ENCODE assay signal across 8 mouse cellular contexts in genomic region chr1:167414846-167415245, GRCm38 (mm10). TPM values are rescaled to one million over a fixed set of nuclear protein-coding genes. Genes with fewer than 3 reads are reported as not detected.
DNase-seq lines count a peak whose midpoint lies in the region; ATAC-seq and TF ChIP-seq lines count a peak whose summit lies in the region.

No protein-coding gene starts in this region.

- WGBS in hindbrain, embryonic 11.5 days = 3% methylated on average over 7 of the region's 7 CpGs
- 3% methylated on average over 7 of the region's 7 CpGs for WGBS in hindbrain, embryonic 12.5 days

- H3K9ac ChIP-seq in hindbrain, embryonic 11.5 days (ENCODE audit: low read depth, low read length) = no peak overlapping the region
- no peak overlapping the region for H3K9ac ChIP-seq in hindbrain, embryonic 12.5 days

- H3K4me3 ChIP-seq in hindbrain, embryonic 11.5 days (ENCODE audit: low read depth, low read length) = no peak overlapping the region
- no peak overlapping the region for H3K4me3 ChIP-seq in hindbrain, embryonic 12.5 days

- intact Hi-C loops in heart, postnatal 10 days (cut with DNase I) = loop anchor here (1.0 to 10.0 kb wide), 3 partner anchors 222 to 500 kb away; no protein-coding TSS in a partner anchor

- TF ChIP-seq CTCF in brain, embryonic 14.5 days (IDR thresholded peaks at IDR 0.05; ENCODE audit: borderline replicate concordance, extremely low read depth, insufficient read depth, insufficient read length) = peak; percentile 89

- no peak for ATAC-seq in hindbrain, embryonic 11.5 days (ENCODE audit: low FRiP score)
- no peak for ATAC-seq in hindbrain, embryonic 12.5 days (ENCODE audit: low FRiP score)
- peak; percentile 87 for ATAC-seq in erythroblast, adult 5-6 weeks (replicated peaks; ENCODE audit: low FRiP score, poor library complexity, severe bottlenecking)
- peak; percentile 83 for ATAC-seq in megakaryocyte-erythroid progenitor cell, adult 5-6 weeks (replicated peaks; ENCODE audit: low FRiP score, low TSS enrichment, poor library complexity, severe bottlenecking)

- H3K4me1 ChIP-seq in hindbrain, embryonic 11.5 days (replicated peaks; ENCODE audit: control insufficient read depth, insufficient read depth, low read length) = no peaks in the 10 kb centered on the region
- no peaks in the 10 kb centered on the region for H3K4me1 ChIP-seq in hindbrain, embryonic 12.5 days

- DNase-seq in hindbrain, embryonic 11.5 days (ENCODE audit: low spot score) = peak; percentile 87
- DNase-seq in brain, embryonic 14.5 days (ENCODE audit: low read depth) = peak; percentile 91
- DNase-seq in heart, postnatal 10 days = peak; percentile 81 to 87
- DNase-seq in layer of hippocampus, postnatal 25 days (ENCODE audit: extremely low spot score in 1 of 2, low spot score in 1 of 2) = peak; percentile 62 to 89
- DNase-seq in spleen, adult 12 weeks (ENCODE audit: low spot score) = peak; percentile 34

- H3K27me3 ChIP-seq in hindbrain, embryonic 11.5 days (ENCODE audit: control insufficient read depth, insufficient read depth, low read length) = no peaks in the 10 kb centered on the region
- no peaks in the 10 kb centered on the region for H3K27me3 ChIP-seq in hindbrain, embryonic 12.5 days

- no peaks in the 10 kb centered on the region for H3K9me3 ChIP-seq in hindbrain, embryonic 11.5 days (ENCODE audit: control insufficient read depth, low read length)
- no peaks in the 10 kb centered on the region for H3K9me3 ChIP-seq in hindbrain, embryonic 12.5 days (replicated peaks)

- H3K4me2 ChIP-seq in hindbrain, embryonic 11.5 days (replicated peaks; ENCODE audit: low read depth, low read length) = no peak overlapping the region
- no peak overlapping the region for H3K4me2 ChIP-seq in hindbrain, embryonic 12.5 days (replicated peaks)

- no peak for TF ChIP-seq POLR2A in brain, embryonic 14.5 days (IDR thresholded peaks at IDR 0.05; ENCODE audit: borderline replicate concordance, extremely low read depth, insufficient read depth, insufficient read length, poor library complexity, severe bottlenecking)

- H3K36me3 ChIP-seq in hindbrain, embryonic 11.5 days (ENCODE audit: control insufficient read depth, insufficient read depth, low read length) = no peaks in the 10 kb centered on the region
- no peaks in the 10 kb centered on the region for H3K36me3 ChIP-seq in hindbrain, embryonic 12.5 days

- no peak overlapping the region for H3K27ac ChIP-seq in hindbrain, embryonic 11.5 days (ENCODE audit: low read depth, low read length)
- no peak overlapping the region for H3K27ac ChIP-seq in hindbrain, embryonic 12.5 days

RNA-seq across cellular contexts. Expression of gene Mgst3, which starts 21.2 kb away (rescaled TPM):
- polyA plus RNA-seq in hindbrain, embryonic 11.5 days (2014; fragmentation: Nextera tagmentation; extraction: Ambion mirVana) = 69.6 and 71.8 TPM in 2 replicates
- 52.0 and 59.7 TPM in 2 replicates for polyA plus RNA-seq in hindbrain, embryonic 12.5 days (2016; fragmentation: Nextera tagmentation; extraction: Ambion mirVana)
- 113 and 140 TPM in 2 replicates for polyA plus RNA-seq in brain, embryonic 14.5 days (2012; rRNA removed)
- 84.0 and 95.1 TPM in 2 replicates for total RNA-seq in erythroblast, adult 5-6 weeks (2015; ENCODE audit: low replicate concordance)
- 132 and 152 TPM in 2 replicates for total RNA-seq in erythroblast, adult 5-6 weeks (2017; ENCODE audit: low replicate concordance)
- total RNA-seq in heart, postnatal 10 days (2021) = 100 to 1,000 TPM; 191 to 207 TPM
- total RNA-seq in layer of hippocampus, postnatal 25 days (2021) = 10 to 100 TPM; 80.9 to 86.6 TPM
- 36.8 and 53.5 TPM in 2 replicates for total RNA-seq in megakaryocyte-erythroid progenitor cell, adult 5-6 weeks (2014; fragmentation: Nextera tagmentation)
- 17.8 and 43.6 TPM in 2 replicates for total RNA-seq in megakaryocyte-erythroid progenitor cell, adult 5-6 weeks (2017)

RNA-seq across cellular contexts. Expression of gene Lrrc52, which starts 51.7 kb away (rescaled TPM):
- polyA plus RNA-seq in hindbrain, embryonic 11.5 days (2014; fragmentation: Nextera tagmentation; extraction: Ambion mirVana) = not detected in 2 replicates
- not detected in 2 replicates for polyA plus RNA-seq in hindbrain, embryonic 12.5 days (2016; fragmentation: Nextera tagmentation; extraction: Ambion mirVana)
- 0.06 TPM in 1 of 2 replicates, not detected in the other for polyA plus RNA-seq in brain, embryonic 14.5 days (2012; rRNA removed)
- total RNA-seq in erythroblast, adult 5-6 weeks (2015; ENCODE audit: low replicate concordance) = not detected in 2 replicates
- total RNA-seq in erythroblast, adult 5-6 weeks (2017; ENCODE audit: low replicate concordance) = not detected in 2 replicates
- total RNA-seq in heart, postnatal 10 days (2021) = 1 to 10 TPM in 1 of 2 experiments, under 1 TPM in 1; 0.69 to 3.2 TPM
- not detected for total RNA-seq in layer of hippocampus, postnatal 25 days (2021)
- not detected in 2 replicates for total RNA-seq in megakaryocyte-erythroid progenitor cell, adult 5-6 weeks (2014; fragmentation: Nextera tagmentation)
- total RNA-seq in megakaryocyte-erythroid progenitor cell, adult 5-6 weeks (2017) = 0.50 and 1.2 TPM in 2 replicates

Comparison
In these comparisons a context has a peak if more than half of its experiments do, and no peak if none do; other contexts are left out.
1. ATAC-seq: peak in erythroblast, adult 5-6 weeks (single experiment) and megakaryocyte-erythroid progenitor cell, adult 5-6 weeks (single experiment); none in hindbrain, embryonic 11.5 days (single experiment) and hindbrain, embryonic 12.5 days (single experiment).
2. DNase-seq: peak in every context shown above with its lines; median percentile 91 in brain, embryonic 14.5 days; 87 in hindbrain, embryonic 11.5 days; 84 in heart, postnatal 10 days; 76 in layer of hippocampus, postnatal 25 days; 34 in spleen, adult 12 weeks.